Mouse (Mus musculus): ENCODE data around the gene Fam198b. TPM values are rescaled to one million over a fixed set of nuclear protein-coding genes. Genes with fewer than 3 reads are reported as not detected.

The Fam198b gene
- total RNA-seq (2021): 10 to 100 TPM; 24.8 TPM
- long read RNA-seq, experiment 1, full-length matches to known transcripts: 7 of 9 reads
- long read RNA-seq, experiment 1, partial matches to known transcripts: 0 of 9 reads
- long read RNA-seq, experiment 1, other reads (novel, unspliced or antisense): 2 of 9 reads
- long read RNA-seq, experiment 2, full-length matches to known transcripts: 14 of 20 reads
- long read RNA-seq, experiment 2, partial matches to known transcripts: 0 of 20 reads
- long read RNA-seq, experiment 2, other reads (novel, unspliced or antisense): 6 of 20 reads

DNA sequence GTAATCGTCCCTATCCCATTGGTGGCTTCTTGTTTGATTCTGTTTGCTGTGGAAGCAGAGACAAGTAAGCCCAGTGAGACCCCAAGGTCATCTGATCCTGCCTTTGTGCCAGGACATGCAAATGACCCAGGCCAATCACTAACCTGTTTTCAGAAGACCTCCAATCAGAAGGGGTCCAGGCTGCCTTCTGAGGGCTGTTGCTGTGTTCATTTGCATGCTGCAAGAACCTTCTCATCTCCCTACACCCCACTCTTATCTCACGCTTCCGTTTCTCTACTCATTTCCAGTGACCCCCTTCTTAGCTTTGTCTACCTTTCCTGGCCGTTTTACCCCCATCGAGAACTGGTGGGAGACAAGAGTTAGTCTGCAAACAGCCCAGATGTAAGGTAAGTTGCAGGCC, at the start of gene Fam198b:
Gene Fam198b (plus strand): TSS at position 229 of the 400 bp plus-strand sequence.
- DNase-seq (ENCODE audit: low spot score in 2 of 2): no peak

DNA sequence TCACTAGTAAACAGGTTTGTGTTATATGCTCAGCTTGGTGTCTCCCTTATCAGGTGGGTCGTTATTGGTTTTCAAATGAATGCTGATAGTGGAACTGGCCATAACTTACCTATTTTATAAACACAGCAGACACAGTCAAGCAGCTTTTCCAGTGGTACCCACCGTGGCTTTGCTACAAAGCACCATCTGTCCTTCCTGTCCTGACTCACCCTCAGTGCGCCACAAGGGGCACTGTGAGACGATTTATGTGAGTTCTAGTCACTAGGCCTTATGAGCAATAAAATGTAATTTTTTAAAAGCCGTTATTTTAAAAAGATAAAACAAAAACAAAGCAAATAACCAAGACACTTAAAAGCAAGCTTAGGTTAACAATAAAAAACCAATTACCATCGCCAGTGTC, 45.6 kb upstream of the Fam198b start:
- no peak for DNase-seq (ENCODE audit: low spot score in 2 of 2)

DNA sequence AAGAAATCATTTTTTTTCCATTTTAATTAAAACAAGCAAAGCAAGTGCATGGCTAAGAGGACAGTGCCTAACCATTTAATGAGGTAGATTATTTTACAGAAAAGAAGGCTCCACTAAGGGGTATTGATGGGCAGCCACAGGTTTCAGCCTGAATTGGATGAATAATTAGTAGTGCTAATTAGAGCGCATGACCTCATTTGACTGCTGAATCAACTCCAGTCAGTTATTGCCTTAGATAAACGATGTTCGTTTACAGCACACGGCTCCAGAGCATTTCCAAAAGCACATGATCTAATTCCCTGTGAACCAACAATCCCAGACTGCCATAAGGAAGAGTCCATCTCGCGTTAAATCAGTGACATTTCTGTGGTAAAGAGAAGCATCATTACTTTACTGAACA, 42.9 kb upstream of the Fam198b start:
- no peak for DNase-seq (ENCODE audit: low spot score in 2 of 2)

DNA sequence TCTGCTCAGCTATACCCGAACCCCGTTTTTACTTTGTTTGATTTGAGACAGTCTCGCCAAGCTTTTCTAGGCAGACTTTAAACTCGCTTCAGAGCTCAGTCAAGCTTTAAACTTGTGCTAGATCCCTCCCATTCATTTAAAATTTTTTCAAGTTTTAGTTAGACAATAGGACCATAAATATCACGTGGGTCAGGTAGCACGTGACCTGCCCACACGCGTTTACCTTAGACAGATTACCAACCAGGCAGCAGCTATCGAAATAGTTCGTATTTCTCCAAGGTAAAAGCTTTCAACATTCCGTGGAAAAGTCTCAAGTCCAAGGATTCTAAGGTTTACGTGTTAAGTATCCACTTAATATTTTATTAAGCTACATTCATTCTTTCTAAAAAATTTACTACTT, 42.2 kb upstream of the Fam198b start:
- DNase-seq (ENCODE audit: low spot score in 2 of 2): no peak

DNA sequence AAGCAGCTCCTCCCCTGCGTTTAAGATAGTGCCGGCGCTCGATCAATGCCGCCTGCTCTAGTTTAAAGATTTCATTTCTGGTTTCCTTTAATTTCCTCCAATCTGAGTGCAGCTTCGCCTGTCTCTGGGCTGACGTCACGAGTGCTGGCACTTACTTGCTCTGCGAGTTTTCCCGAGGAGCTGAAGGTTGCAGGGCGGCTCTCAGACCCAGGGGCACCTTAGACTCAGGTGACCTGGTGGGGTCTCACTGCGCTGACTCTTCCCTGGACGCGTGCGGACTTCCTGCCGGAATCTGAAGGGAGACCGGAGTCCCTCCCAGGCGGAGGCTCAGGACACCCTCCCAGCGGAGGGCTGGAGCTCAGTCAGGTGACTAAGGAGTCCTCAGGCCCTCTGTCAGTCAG, 41.7 kb upstream of the Fam198b start:
- peak; percentile 19 to 59 for DNase-seq (ENCODE audit: low spot score in 2 of 2)

DNA sequence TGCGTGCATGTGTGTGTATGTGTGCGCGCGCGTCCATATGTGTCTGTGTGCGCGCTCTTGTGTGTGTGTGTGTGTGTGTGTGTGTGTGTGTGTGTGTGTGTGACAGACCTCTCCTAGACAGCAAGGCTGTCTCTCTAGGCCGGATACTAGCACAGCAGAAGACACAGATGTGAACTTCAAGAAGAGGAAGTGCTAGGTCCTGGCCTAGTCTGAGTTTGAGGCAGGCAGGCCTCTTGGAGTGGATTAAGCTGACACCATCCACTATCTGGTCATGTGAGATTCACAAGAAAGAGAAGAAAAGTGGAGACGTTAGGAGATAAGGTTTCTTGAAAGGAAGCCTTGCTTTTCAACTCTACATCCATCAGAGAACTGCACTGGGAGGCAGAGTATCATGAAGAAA, 40.3 kb upstream of the Fam198b start:
- no peak for DNase-seq (ENCODE audit: low spot score in 2 of 2)

DNA sequence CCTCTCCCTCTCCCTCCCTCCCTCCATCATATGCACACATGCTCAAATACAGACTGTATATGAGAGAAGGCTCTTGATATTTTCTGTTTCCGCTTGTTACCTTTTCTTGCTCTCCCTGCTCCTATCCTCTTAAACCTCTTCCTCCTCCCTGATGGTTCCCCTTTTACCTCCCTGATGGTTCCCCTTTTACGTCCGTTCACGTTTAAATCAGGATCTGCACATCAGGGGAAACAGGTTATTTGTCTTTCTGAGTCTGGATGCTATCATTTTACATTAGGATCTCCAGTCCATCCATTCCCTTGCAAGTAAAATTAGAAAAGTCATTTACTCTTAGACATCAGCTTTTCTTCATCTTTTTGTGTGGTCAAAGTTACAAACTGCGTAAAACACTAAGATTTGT, 37.7 kb upstream of the Fam198b start:
- DNase-seq (ENCODE audit: low spot score in 2 of 2): no peak

DNA sequence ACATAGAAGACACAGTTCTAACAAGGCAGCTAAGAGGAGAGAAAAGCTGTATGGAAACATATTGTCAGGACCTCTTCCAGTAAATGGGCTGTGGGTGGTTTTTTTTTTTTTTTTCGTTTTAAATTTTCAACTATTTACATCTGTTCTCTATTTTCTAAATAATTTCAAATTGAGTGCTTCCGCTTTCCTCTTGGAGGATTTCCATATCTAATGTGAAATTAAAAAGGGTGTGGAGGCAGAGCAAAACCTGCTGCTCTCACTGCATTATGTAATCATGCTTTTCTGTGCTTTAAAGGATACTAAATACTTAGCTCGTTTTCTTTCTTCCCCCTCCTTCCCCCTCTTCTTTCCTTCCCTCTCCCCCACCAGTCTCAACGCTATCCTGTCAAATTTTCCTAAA, 35.5 kb upstream of the Fam198b start:
- no peak for DNase-seq (ENCODE audit: low spot score in 2 of 2)

DNA sequence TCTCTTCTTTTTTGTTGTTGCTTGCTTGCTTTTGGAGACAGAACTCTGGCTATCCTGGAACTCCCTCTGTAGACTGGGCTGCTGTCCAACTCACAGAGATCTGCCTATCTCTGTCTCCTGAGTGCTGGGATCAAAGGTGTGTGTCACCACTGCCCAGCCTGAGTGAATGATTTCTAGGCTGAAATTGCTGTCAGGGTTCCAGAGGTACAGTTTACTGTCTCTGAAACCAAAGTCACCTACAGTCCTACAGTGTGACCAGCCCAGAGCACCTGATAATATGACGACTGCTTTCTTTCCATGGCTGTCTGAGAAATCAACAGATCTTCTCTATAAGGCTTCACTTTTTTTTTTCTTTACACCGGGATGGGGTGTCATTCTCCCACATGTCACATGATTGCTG, 34.7 kb upstream of the Fam198b start:
- DNase-seq (ENCODE audit: low spot score in 2 of 2): no peak

DNA sequence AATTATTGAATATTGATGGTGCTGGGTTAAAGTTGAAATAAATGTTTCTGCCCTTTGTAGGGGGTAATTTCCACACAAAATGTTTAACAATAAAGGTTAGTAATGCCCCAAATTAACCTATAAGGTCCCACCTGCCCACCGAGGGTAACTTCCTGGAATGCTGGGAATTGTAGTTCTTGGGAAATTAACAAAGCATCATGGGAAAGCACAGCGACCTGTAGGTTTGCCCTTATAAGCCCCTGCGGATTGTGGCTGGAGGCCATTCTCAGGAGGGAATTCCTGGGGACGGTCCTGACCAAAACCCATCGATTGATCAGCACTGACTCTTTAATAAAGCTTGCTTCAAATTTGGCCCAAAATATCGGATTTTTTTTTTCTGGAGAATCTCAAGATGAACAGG, 33.7 kb upstream of the Fam198b start:
- DNase-seq (ENCODE audit: low spot score in 2 of 2): no peak

DNA sequence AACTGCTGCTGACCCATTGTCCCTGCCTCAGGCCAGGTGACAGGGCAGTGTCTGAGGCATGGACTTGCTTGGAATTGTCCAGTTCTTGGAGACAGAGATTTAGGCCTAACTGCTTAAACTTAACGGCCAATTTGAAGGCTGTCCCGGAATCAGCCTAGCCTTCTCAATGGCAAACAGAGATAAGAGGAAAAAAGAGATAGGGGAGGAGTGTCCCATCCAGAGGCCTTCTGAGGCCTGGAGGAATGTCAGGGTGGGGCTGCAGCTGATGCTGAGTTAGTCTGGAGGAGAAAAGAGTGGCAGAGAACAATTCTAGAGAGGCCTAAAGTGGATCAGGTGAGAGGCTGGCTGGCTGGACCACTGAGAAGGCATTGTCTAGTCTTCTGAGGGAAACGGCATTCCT, 32.2 kb upstream of the Fam198b start:
- DNase-seq (ENCODE audit: low spot score in 2 of 2): no peak

DNA sequence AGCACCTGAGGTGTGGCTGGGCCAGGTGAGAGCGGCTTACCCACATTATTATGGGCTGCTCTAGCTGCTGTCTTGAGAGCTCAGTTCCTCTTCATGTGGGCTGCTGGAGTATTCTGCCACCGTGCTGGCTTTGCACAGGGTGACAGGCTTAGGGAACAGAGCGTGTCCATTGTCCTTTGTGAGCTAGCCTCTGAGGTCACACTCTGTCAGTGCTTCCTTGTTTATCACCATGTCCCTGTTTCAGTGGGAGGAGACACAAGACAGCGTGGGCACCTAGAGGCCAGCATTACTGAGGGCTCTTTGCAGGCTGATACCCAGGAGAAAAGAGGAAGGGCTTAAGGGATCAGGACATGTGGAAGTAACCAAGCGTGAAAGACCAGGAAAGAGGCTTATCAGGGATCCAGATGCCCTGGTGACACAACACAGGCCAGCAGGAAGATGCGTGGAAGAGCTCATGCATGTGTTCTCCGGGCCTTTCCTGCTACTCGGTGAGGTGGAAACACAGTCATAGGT, 31.6 kb upstream of the Fam198b start, which contains the start of gene Tmem144:
Gene Tmem144 (minus strand): TSS at position 120 of the 513 bp plus-strand sequence.
- no peak for DNase-seq (ENCODE audit: low spot score in 2 of 2)

DNA sequence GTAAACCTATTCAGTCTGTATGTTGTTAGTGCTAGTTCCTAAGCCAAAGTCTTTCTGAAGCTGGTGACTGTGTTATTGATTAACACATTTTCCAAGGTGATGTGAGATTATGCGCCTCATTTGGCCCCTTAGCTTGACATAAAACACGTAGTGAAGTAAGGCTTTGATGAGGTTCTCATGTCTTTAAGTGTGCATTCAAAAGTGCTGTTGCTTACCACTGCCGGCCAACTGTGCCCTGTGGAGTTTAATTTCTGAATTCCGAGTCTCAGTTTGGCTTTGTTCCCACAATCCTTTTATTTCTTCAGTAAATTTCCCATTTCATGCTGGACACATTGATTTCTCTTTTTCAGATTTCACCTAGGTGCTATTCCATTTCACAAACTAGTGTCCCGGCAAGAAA, 26.6 kb upstream of the Fam198b start:
- DNase-seq (ENCODE audit: low spot score in 2 of 2): no peak

DNA sequence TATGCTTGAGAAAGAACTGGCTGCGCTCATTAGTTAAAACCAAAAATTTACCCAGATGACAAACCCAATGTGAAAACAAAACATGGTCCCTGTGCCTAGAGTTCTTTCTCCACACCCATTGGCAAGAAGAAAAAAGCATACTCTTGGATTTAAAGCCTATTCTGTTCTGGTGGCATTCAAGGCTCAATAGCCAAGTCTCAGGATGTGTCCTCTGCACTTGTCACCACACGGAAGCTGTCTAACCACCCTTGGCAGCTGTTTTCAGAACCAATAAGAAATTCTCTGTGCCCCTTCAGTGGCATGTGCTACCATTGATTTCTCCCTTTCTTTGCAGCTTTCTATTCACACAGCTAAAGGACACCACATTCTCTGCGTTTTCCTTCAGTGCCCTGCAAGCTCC, 26.1 kb upstream of the Fam198b start:
- no peak for DNase-seq (ENCODE audit: low spot score in 2 of 2)

DNA sequence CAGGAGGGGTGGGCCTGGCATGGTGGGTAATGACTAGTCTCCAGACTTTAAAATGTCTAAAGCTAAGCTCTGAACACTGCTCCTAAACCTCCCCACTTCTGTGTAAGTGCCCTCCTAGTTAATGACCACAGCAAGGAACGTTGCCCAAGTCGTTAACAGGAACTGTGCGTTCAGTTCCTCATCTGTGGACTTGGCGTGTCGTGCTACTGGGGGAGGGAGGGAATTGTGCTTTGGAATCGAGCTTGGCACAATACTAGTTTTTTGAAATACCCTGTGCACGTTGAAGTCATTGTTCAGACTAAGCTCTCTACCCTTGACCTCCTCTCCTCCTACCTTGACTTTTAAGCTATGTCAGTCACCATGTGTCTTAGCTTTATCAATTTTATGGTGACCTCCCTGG, 19.5 kb upstream of the Fam198b start:
- DNase-seq (ENCODE audit: low spot score in 2 of 2): no peak

DNA sequence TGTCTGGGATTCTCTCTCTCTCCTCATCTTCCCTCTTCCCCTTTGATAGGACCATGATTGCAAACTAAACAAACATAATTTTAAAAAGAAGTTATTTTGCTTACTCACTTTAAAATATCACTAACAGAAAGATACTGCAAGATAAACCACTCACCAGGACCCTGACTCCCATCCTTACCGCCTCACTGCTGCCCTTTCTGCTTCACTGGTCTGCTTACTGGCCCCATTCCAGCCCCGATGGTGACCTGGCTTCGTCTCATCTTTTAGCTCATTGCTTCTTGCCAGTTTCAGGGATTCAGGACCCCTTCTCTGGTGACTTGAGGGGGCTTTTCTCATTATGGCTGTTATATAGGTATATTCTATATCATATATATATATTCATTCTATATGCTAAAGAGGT, 18.2 kb upstream of the Fam198b start:
- DNase-seq (ENCODE audit: low spot score in 2 of 2): no peak

DNA sequence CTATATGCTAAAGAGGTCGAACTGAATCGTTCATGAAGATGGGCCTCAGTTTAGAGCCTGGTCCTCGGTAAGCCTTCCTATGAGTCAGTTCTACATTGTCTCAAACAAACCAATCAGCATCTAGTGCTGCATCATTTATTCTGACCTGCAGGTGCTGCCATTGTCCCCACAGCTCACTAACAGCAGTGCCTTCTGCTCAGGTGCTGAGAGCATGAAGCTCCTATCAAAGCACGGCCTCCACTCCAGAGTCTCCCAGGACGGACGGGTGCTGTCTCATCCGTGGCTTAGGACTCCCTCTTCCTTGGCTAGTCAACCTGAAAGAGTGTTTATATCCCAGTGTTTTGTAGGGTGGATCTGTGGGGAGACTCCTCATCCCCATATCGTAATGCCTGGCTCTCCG, 17.8 kb upstream of the Fam198b start:
- no peak for DNase-seq (ENCODE audit: low spot score in 2 of 2)

DNA sequence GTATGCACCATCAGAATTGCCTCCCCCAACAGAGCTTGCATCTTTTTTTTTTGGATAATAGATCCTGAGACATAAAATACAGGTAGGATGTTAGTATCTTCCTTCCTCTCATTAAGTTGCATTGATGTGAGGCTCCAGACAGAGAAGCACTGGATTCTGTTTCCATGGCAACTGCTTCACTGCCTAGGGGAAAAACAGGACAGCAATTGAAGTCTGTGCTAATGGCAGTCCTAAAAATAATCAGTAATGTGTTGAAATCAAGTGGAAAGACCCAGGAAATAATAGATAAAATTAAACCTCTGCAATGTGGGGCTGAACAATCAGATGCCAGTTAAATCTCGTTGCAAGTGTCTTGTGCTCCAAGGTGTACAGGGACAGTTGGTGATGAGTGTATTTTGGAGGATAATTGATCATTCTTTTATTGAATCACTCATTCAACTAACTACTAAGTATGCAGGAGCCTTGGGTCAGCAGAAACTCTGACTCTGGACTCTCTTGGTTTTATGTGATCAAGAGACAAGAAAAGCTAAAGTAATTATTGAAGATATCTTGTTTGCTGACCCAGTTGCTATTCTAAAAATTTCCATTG, 17.1 kb upstream of the Fam198b start:
- DNase-seq (ENCODE audit: low spot score in 2 of 2): no peak

DNA sequence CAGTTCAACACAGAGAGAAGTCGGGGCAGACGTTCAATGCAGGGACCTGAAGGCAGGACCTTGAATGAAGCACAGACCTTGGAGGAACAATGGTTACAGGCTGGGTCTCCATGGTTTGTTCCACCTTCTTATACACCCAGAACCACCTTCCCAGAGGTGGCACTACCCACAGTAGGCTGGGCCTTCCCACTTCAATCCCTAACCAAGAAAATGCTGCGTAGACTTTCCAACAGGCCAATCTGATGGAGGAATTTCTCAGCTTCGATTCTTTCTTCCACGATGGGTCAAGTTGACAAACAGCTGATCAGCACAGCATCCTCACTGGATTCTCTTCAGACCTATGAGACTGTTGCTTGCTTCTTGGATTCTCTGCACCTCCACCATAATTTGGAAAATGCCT, 8.9 kb upstream of the Fam198b start:
- no peak for DNase-seq (ENCODE audit: low spot score in 2 of 2)

DNA sequence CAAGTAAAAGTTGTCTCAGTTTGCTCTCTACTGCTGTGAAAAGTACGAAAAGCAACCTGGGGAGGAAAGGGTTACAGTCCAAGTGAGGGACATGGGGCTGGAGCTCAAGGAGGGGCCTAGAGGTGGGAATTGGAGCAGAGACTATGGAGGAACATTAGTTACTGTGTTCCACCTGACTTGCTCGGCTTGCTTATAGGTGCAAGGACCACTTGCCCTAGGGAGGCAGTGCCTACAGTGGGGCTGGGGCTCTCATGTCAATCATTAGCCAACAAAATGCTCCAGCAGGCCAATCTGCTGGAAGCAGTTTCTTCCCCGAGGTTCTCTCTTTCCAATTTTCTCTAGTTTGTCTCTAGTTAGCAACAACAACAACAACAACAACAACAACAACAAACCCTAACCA, 6.0 kb upstream of the Fam198b start:
- DNase-seq (ENCODE audit: low spot score in 2 of 2): no peak

DNA sequence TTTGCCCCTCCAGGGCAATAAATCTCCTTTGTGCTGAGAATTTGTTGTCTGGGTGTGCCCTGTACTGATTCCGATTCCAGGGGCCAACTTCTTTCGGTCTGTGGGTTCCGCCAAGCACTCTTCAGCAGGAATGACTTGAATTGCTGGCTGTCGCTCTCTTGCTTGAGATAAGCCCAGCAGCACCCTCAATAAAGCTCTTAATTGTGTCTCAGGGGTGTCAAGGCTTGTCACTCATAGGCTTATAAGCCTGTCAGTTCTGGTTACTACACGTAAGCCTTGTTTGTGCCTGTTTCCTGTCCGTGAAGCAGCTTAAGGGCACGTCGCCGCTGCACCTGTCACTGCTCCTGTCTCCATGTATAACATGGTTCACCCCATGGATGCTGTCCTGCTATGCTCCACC, 5.1 kb upstream of the Fam198b start:
- DNase-seq (ENCODE audit: low spot score in 2 of 2): no peak

DNA sequence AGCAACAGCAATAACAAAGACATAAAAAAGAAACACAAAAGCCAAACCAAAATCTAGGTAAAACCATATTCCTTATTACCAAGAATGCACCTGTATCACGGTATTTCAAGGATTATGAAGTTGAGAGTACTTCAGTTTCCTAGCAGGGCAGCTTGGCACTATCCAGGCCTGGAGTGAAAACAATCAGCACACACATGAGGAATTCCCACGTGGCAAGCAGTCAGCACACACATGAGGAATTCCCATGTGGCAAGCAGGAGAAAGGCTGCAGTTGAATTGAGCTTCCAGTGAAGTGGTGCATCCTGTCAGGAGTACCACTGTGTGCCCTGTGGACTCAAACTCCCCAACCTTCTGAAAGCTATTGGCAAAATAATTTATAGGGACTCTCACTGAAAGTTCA, 2.7 kb upstream of the Fam198b start:
- DNase-seq (ENCODE audit: low spot score in 2 of 2): no peak

DNA sequence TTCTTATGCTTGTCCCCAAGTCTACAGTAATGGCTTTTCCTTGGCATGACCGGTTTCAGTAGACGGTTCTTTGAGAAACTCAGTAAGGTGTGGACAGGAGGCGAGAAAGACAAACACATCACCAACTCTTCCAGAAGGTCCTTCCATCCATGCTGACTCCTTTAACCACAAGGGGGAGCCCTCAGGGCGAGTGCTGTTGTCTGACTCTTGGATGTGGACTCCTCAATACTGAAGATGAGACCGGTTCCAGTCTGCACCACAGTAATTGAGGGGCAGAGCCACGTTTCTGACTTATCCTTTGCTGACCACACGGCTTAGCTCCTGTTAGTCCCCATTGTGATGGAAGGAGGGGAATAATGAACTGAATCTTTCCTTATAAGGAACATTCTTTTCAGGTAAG, 1.2 kb upstream of the Fam198b start:
- peak; percentile 44 to 51 for DNase-seq (ENCODE audit: low spot score in 2 of 2)

Measured in adrenal gland, postnatal 4 days (tissue).